Mouse (Mus musculus): ENCODE data around the gene Mest. TPM values are rescaled to one million over a fixed set of nuclear protein-coding genes. Genes with fewer than 3 reads are reported as not detected.

The Mest gene
- polyA plus RNA-seq, 1 experiment from 2014 or later: 846 TPM

DNA sequence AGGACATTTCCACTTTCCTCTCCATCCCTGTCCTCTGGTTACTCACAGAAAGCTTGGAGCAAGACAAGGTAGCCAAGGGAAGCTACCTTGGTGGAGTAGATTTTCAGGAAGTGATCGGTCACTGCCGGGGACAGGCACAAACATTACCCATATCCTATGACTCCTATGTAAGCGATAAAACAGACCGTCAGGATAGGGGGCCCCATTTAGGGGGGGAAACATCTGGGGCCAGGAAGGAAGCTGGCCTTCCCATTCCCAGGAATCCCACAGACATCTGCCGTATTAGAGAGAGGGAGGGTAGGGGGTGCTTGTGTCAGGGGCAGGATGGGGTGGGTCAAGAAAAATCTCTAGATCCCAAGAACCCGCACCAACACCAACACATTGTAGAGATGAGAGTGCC lies 23.2 kb upstream of the Mest start:
- H3K4me3 ChIP-seq (replicated peaks; ENCODE audit: low read length): no peak overlapping the region
- WGBS: 27% methylated on average over 6 of the region's 6 CpGs
- no peaks in the 10 kb centered on the region for H3K36me3 ChIP-seq (ENCODE audit: control insufficient read depth, insufficient read depth, low read length)
- H3K27ac ChIP-seq (ENCODE audit: low read length): peak overlapping the region; percentile 86; the same call in 1 of the 2 replicates
- no peak for ATAC-seq (ENCODE audit: insufficient read depth, low FRiP score)
- H3K4me1 ChIP-seq (ENCODE audit: control insufficient read depth, insufficient read depth, low read length): peaks cover 17% of the 10 kb centered on the region
- no peaks in the 10 kb centered on the region for H3K27me3 ChIP-seq (ENCODE audit: control insufficient read depth, insufficient read depth, low read length)
- H3K4me2 ChIP-seq (ENCODE audit: low read depth, low read length): no peak overlapping the region; the same call in 1 of the 2 replicates
- 0 out of 2 replicates have a peak overlapping the region, but pooled peaks have one; percentile 9 for H3K9ac ChIP-seq (ENCODE audit: low read length)
- no peaks in the 10 kb centered on the region for H3K9me3 ChIP-seq (replicated peaks; ENCODE audit: control insufficient read depth, low read length)

DNA sequence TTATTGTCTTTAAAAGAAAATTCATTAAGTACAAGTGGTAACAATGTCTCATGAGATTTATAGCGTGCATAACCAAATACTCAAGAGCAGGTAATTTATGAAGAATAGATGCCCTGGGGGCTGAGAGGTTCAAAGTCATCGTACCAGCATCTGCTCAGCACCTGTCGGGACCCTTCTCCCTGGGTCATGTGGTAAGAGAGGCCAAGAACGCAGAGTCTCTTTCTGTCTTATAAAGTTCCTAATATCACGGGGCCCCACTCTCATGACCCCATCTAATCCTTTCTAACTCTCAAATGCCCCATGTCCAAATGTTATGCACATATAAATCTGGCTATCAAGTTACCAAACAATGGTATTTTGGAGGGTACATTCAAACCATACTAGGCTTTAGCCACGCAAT lies 20.5 kb upstream of the Mest start:
- H3K27me3 ChIP-seq (ENCODE audit: control insufficient read depth, insufficient read depth, low read length): no peaks in the 10 kb centered on the region
- no peaks in the 10 kb centered on the region for H3K9me3 ChIP-seq (replicated peaks; ENCODE audit: control insufficient read depth, low read length)
- H3K36me3 ChIP-seq (ENCODE audit: control insufficient read depth, insufficient read depth, low read length): no peaks in the 10 kb centered on the region
- no peak for ATAC-seq (ENCODE audit: insufficient read depth, low FRiP score)
- peaks cover 10% of the 10 kb centered on the region for H3K4me1 ChIP-seq (ENCODE audit: control insufficient read depth, insufficient read depth, low read length)
- H3K4me2 ChIP-seq (ENCODE audit: low read depth, low read length): no peak overlapping the region
- no peak overlapping the region for H3K4me3 ChIP-seq (replicated peaks; ENCODE audit: low read length)
- no peak overlapping the region for H3K9ac ChIP-seq (ENCODE audit: low read length)
- H3K27ac ChIP-seq (ENCODE audit: low read length): peak overlapping the region; percentile 75; the same call in 1 of the 2 replicates
- 67% methylated on average over 6 of the region's 6 CpGs for WGBS

DNA sequence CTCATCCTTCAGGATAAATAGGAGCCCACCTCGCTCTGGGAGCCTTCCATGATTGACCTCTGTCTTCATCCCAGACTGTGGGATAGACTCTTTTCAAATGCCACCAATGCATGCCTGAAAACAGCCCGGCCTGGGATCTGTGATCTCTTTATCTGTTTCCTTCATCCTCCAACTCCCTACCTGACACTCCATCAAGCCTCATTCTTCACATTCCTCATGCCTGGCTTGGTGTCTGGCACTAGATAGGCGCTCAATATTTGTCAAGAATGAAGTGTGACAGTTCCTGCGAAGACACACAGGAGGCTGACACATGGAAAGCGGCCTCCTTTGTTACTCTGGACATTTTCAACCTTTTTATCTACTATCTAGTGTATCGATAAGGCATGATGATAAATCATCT lies 19.9 kb upstream of the Mest start:
- H3K4me1 ChIP-seq (ENCODE audit: control insufficient read depth, insufficient read depth, low read length): peaks cover 10% of the 10 kb centered on the region; the same call in 1 of the 2 replicates
- WGBS: 57% methylated on average over 6 of the region's 6 CpGs
- H3K4me2 ChIP-seq (ENCODE audit: low read depth, low read length): no peak overlapping the region
- H3K9me3 ChIP-seq (replicated peaks; ENCODE audit: control insufficient read depth, low read length): no peaks in the 10 kb centered on the region
- no peak for ATAC-seq (ENCODE audit: insufficient read depth, low FRiP score)
- no peaks in the 10 kb centered on the region for H3K27me3 ChIP-seq (ENCODE audit: control insufficient read depth, insufficient read depth, low read length)
- H3K36me3 ChIP-seq (ENCODE audit: control insufficient read depth, insufficient read depth, low read length): no peaks in the 10 kb centered on the region
- H3K27ac ChIP-seq (ENCODE audit: low read length): peak overlapping the region; percentile 75
- H3K9ac ChIP-seq (ENCODE audit: low read length): no peak overlapping the region
- no peak overlapping the region for H3K4me3 ChIP-seq (replicated peaks; ENCODE audit: low read length)

DNA sequence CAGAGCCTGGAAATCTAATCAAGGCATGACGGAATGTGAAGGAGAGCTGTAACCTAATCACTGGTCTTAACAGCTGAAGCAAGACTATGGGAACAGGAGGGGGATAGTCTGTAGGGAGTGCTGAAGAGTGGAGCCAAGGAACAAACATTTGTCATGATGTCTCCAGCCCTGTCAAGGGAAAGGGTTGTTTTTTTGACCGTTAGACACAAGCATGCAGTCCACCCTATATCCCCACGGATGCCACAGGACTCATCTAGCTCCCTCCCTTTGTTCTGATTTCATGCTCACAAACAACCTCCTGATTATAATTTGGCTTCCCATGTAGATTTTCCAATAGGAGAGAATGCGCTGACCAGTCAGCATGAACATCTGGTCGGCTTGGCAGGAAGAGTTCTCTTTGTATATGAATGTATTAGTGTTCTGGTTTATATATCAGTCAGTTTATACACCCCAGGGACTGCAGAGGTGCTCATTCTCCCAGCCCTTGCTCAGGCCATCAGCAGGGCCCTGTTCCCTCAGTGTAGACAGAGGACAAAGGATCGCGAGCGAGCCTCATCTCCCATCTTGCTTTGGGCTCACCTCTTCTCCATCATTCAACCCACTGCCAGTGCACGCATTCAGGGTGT lies 19.3 kb upstream of the Mest start:
- Histone ChIP-seq H3K9me3 (replicated peaks; ENCODE audit: control insufficient read depth, low read length) (no peaks in the 10 kb centered on the region), H3K27me3 (ENCODE audit: control insufficient read depth, insufficient read depth, low read length) (no peaks in the 10 kb centered on the region), H3K36me3 (ENCODE audit: control insufficient read depth, insufficient read depth, low read length) (no peaks in the 10 kb centered on the region), H3K9ac (ENCODE audit: low read length) (no peak overlapping the region), H3K4me3 (replicated peaks; ENCODE audit: low read length) (no peak overlapping the region), H3K4me2 (ENCODE audit: low read depth, low read length) (no peak overlapping the region), H3K27ac (ENCODE audit: low read length) (peak overlapping the region; percentile 75), H3K4me1 (ENCODE audit: control insufficient read depth, insufficient read depth, low read length) (peaks cover 10% of the 10 kb centered on the region; the same call in 1 of the 2 replicates)
- WGBS: 49% methylated on average over 9 of the region's 9 CpGs
- peak; percentile 89 for ATAC-seq (ENCODE audit: insufficient read depth, low FRiP score)

DNA sequence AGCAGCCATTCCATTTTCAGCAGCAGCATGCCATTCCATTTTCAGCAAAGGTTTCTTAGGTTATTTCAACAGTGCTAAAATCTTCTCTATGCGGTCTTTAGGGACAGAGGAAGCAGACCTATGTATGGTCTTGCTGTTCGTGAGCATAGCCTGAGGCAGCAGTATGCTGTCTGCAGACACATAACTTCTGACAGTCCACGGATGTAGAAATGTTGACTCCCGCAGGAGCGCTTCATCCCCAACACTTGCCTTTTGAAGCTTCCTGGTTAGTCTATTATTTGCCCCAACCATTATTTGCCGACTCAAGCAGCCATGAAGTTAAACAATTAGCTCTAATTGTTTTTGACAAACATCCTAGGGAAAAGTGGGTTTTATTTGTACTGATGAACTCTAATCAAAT lies 14.2 kb upstream of the Mest start:
- Histone ChIP-seq H3K4me1 (ENCODE audit: control insufficient read depth, insufficient read depth, low read length) (peaks cover 4% of the 10 kb centered on the region; the same call in 1 of the 2 replicates), H3K9ac (ENCODE audit: low read length) (no peak overlapping the region), H3K36me3 (ENCODE audit: control insufficient read depth, insufficient read depth, low read length) (no peaks in the 10 kb centered on the region), H3K4me3 (replicated peaks; ENCODE audit: low read length) (no peak overlapping the region), H3K4me2 (ENCODE audit: low read depth, low read length) (no peak overlapping the region), H3K9me3 (replicated peaks; ENCODE audit: control insufficient read depth, low read length) (no peaks in the 10 kb centered on the region), H3K27ac (ENCODE audit: low read length) (no peak overlapping the region), H3K27me3 (ENCODE audit: control insufficient read depth, insufficient read depth, low read length) (no peaks in the 10 kb centered on the region)
- ATAC-seq (ENCODE audit: insufficient read depth, low FRiP score): no peak
- WGBS: 43% methylated on average over 6 of the region's 6 CpGs

DNA sequence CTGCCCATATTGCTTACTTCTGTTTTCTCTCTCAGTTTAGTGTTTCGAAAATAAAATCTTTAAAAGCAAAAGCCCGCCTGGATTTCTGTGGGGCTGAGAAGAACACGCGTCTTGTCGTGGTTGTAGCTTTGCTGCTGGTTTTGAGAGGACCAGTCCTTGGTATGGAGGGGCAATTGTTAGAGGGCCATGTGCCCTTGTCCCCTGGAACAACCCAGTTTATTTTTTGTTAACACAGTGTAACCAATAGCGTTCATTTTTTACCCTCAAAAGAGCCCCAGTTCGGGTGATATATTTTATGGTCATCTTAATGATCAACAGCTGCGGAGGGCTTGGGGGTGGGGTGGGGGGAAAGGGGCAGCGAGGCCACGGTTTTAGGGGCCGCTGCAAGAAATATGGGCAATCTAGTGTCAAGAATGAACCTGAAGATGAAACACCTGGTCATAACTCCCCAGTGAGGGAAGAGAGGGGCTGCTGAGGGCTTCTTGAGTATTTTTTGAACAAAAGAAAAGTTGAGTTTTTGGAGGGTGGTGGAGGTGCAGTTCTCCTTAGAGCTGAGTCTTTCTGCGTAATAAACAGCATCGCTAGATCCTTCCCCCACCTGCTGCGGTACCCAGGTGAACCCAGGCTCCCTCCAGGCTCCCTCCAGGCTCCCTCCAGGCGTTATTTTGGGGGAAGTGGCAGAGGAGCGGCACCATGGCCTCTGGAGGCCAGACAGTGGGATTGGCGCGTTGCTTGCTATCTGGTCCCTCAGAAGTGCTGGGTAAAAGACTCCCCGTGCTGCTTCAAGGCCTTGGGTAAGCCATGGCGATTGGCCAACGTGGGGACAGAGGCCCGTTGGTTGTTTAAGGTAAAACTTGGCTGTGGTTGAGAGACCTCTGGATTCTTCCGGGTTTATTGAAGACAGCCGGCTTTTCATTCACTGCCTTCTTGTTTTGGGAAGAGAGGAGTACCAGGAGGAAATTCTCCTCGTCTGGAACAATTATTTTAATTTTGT lies 12.7 kb upstream of the Mest start:
- Histone ChIP-seq H3K27ac (ENCODE audit: low read length) (peak overlapping the region; percentile 34), H3K9ac (ENCODE audit: low read length) (no peak overlapping the region), H3K4me3 (replicated peaks; ENCODE audit: low read length) (no peak overlapping the region), H3K27me3 (ENCODE audit: control insufficient read depth, insufficient read depth, low read length) (no peaks in the 10 kb centered on the region), H3K9me3 (replicated peaks; ENCODE audit: control insufficient read depth, low read length) (no peaks in the 10 kb centered on the region), H3K36me3 (ENCODE audit: control insufficient read depth, insufficient read depth, low read length) (no peaks in the 10 kb centered on the region), H3K4me1 (ENCODE audit: control insufficient read depth, insufficient read depth, low read length) (peaks cover 4% of the 10 kb centered on the region; the same call in 1 of the 2 replicates), H3K4me2 (ENCODE audit: low read depth, low read length) (no peak overlapping the region)
- no peak for ATAC-seq (ENCODE audit: insufficient read depth, low FRiP score)
- 48% methylated on average over 25 of the region's 25 CpGs for WGBS

GRCm38 (mm10) chr6:30711365-30711763 lies 12.0 kb upstream of the Mest start:
- 50% methylated on average over 10 of the region's 10 CpGs for WGBS
- H3K27ac ChIP-seq (ENCODE audit: low read length): no peak overlapping the region
- H3K4me2 ChIP-seq (ENCODE audit: low read depth, low read length): no peak overlapping the region
- H3K4me3 ChIP-seq (replicated peaks; ENCODE audit: low read length): no peak overlapping the region
- no peaks in the 10 kb centered on the region for H3K27me3 ChIP-seq (ENCODE audit: control insufficient read depth, insufficient read depth, low read length)
- no peaks in the 10 kb centered on the region for H3K36me3 ChIP-seq (ENCODE audit: control insufficient read depth, insufficient read depth, low read length)
- no peak overlapping the region for H3K9ac ChIP-seq (ENCODE audit: low read length)
- H3K4me1 ChIP-seq (ENCODE audit: control insufficient read depth, insufficient read depth, low read length): peaks cover 4% of the 10 kb centered on the region; the same call in 1 of the 2 replicates
- no peak for ATAC-seq (ENCODE audit: insufficient read depth, low FRiP score)
- H3K9me3 ChIP-seq (replicated peaks; ENCODE audit: control insufficient read depth, low read length): no peaks in the 10 kb centered on the region

DNA sequence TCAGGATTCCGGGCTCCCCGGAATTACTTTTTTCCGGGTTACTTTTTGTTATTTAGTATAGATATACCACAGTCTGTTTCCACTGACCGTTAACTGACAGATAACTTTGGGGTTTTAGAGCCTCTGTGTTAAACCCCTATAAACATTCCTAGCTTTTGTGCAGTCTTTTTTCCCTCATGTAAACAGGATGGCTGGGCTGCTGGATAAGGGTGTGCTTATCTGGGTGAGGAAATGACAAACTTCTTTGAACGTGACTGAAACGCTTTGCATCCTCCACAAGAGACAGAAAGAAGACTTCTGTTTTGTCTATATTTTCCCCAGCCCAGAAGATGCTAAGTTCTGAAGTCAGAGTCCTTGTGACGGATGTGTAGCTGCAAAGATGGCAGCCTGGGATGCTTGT lies 10.9 kb upstream of the Mest start:
- H3K4me2 ChIP-seq (ENCODE audit: low read depth, low read length): no peak overlapping the region
- peak overlapping the region; percentile 54 for H3K27ac ChIP-seq (ENCODE audit: low read length)
- H3K9me3 ChIP-seq (replicated peaks; ENCODE audit: control insufficient read depth, low read length): no peaks in the 10 kb centered on the region
- ATAC-seq (ENCODE audit: insufficient read depth, low FRiP score): no peak
- no peak overlapping the region for H3K9ac ChIP-seq (ENCODE audit: low read length)
- 46% methylated on average over 7 of the region's 7 CpGs for WGBS
- H3K4me1 ChIP-seq (ENCODE audit: control insufficient read depth, insufficient read depth, low read length): peaks cover 4% of the 10 kb centered on the region; the same call in 1 of the 2 replicates
- no peaks in the 10 kb centered on the region for H3K27me3 ChIP-seq (ENCODE audit: control insufficient read depth, insufficient read depth, low read length)
- no peaks in the 10 kb centered on the region for H3K36me3 ChIP-seq (ENCODE audit: control insufficient read depth, insufficient read depth, low read length)
- no peak overlapping the region for H3K4me3 ChIP-seq (replicated peaks; ENCODE audit: low read length)

DNA sequence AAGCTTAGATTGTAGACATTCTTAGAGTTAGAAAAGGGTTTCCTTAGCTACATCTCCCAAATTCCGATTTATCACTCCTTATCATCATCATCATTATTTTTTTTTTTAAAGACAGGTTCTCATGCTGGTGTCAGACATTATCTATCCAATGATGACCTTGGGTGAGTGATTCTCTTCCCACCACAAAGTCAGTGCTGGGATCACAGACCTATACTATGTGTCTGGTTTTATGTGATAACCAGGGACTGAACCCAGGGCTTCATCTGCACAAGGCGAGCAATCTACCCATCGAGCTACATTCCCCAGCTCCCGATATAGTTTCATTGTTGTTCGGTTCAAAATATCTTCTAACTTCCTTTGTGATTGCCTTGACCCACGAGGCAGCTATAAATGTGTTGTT lies 9.9 kb upstream of the Mest start:
- H3K4me3 ChIP-seq (replicated peaks; ENCODE audit: low read length): no peak overlapping the region
- H3K36me3 ChIP-seq (ENCODE audit: control insufficient read depth, insufficient read depth, low read length): no peaks in the 10 kb centered on the region
- H3K27me3 ChIP-seq (ENCODE audit: control insufficient read depth, insufficient read depth, low read length): no peaks in the 10 kb centered on the region
- no peak overlapping the region for H3K4me2 ChIP-seq (ENCODE audit: low read depth, low read length)
- WGBS: 84% methylated on average over 6 of the region's 6 CpGs
- peak overlapping the region; percentile 48; the same call in 1 of the 2 replicates for H3K27ac ChIP-seq (ENCODE audit: low read length)
- no peak for ATAC-seq (ENCODE audit: insufficient read depth, low FRiP score)
- H3K4me1 ChIP-seq (ENCODE audit: control insufficient read depth, insufficient read depth, low read length): peaks cover 4% of the 10 kb centered on the region; the same call in 1 of the 2 replicates
- H3K9ac ChIP-seq (ENCODE audit: low read length): no peak overlapping the region
- H3K9me3 ChIP-seq (replicated peaks; ENCODE audit: control insufficient read depth, low read length): no peaks in the 10 kb centered on the region

All from stomach, embryonic 16.5 days (tissue).